Mouse (Mus musculus): Measurements from ENCODE around the gene Me3. TPM values are rescaled to one million over a fixed set of nuclear protein-coding genes. Genes with fewer than 3 reads are reported as not detected.

Gene Me3
- polyA plus RNA-seq, 1 experiment from 2014 or later: 3.5 TPM

- no peaks in the 10 kb centered on the region for H3K9me3 ChIP-seq (ENCODE audit: control insufficient read depth)
- H3K9ac ChIP-seq (ENCODE audit: low read depth, low read length): no peak overlapping the region
- H3K4me3 ChIP-seq (ENCODE audit: low read depth, low read length): no peak overlapping the region
- H3K27ac ChIP-seq (ENCODE audit: low read depth, low read length): no peak overlapping the region
- TF ChIP-seq CTCF (IDR thresholded peaks at IDR 0.05; ENCODE audit: low read depth): no peak
- ATAC-seq: no peak
- H3K4me1 ChIP-seq (replicated peaks; ENCODE audit: control insufficient read depth, insufficient read depth, low read length): no peaks in the 10 kb centered on the region
- H3K4me2 ChIP-seq (replicated peaks; ENCODE audit: low read depth): no peak overlapping the region
- H3K36me3 ChIP-seq (ENCODE audit: control insufficient read depth, insufficient read depth): no peaks in the 10 kb centered on the region
- H3K27me3 ChIP-seq (replicated peaks; ENCODE audit: control insufficient read depth, insufficient read depth, low read length): no peaks in the 10 kb centered on the region
- 93% methylated on average over 4 of the region's 6 CpGs for WGBS
Observed at GRCm38 (mm10) chr7:89607329-89607728, 24.9 kb upstream of the Me3 start.

- H3K9me3 ChIP-seq (ENCODE audit: control insufficient read depth): no peaks in the 10 kb centered on the region
- H3K4me3 ChIP-seq (ENCODE audit: low read depth, low read length): no peak overlapping the region
- no peak for ATAC-seq
- no peak for TF ChIP-seq CTCF (IDR thresholded peaks at IDR 0.05; ENCODE audit: low read depth)
- H3K27me3 ChIP-seq (replicated peaks; ENCODE audit: control insufficient read depth, insufficient read depth, low read length): no peaks in the 10 kb centered on the region
- WGBS: 88% methylated on average over 7 of the region's 7 CpGs
- no peak overlapping the region for H3K27ac ChIP-seq (ENCODE audit: low read depth, low read length)
- H3K9ac ChIP-seq (ENCODE audit: low read depth, low read length): no peak overlapping the region
- no peaks in the 10 kb centered on the region for H3K4me1 ChIP-seq (replicated peaks; ENCODE audit: control insufficient read depth, insufficient read depth, low read length)
- no peaks in the 10 kb centered on the region for H3K36me3 ChIP-seq (ENCODE audit: control insufficient read depth, insufficient read depth)
- no peak overlapping the region for H3K4me2 ChIP-seq (replicated peaks; ENCODE audit: low read depth)
Observed at GRCm38 (mm10) chr7:89611236-89611635, 21.0 kb upstream of the Me3 start.

GRCm38 (mm10) chr7:89616235-89616634, 16.0 kb upstream of the Me3 start:
- H3K4me2 ChIP-seq (replicated peaks; ENCODE audit: low read depth): no peak overlapping the region
- no peak overlapping the region for H3K27ac ChIP-seq (ENCODE audit: low read depth, low read length)
- no peak overlapping the region for H3K4me3 ChIP-seq (ENCODE audit: low read depth, low read length)
- H3K4me1 ChIP-seq (replicated peaks; ENCODE audit: control insufficient read depth, insufficient read depth, low read length): no peaks in the 10 kb centered on the region
- WGBS: 79% methylated on average over 6 of the region's 6 CpGs
- no peaks in the 10 kb centered on the region for H3K36me3 ChIP-seq (ENCODE audit: control insufficient read depth, insufficient read depth)
- no peak overlapping the region for H3K9ac ChIP-seq (ENCODE audit: low read depth, low read length)
- no peak for TF ChIP-seq CTCF (IDR thresholded peaks at IDR 0.05; ENCODE audit: low read depth)
- H3K27me3 ChIP-seq (replicated peaks; ENCODE audit: control insufficient read depth, insufficient read depth, low read length): no peaks in the 10 kb centered on the region
- H3K9me3 ChIP-seq (ENCODE audit: control insufficient read depth): no peaks in the 10 kb centered on the region
- no peak for ATAC-seq

GRCm38 (mm10) chr7:89623331-89623730, 8.9 kb upstream of the Me3 start:
- H3K4me1 ChIP-seq (replicated peaks; ENCODE audit: control insufficient read depth, insufficient read depth, low read length): no peaks in the 10 kb centered on the region

GRCm38 (mm10) chr7:89627393-89627792, 4.8 kb upstream of the Me3 start:
- Histone ChIP-seq H3K9me3 (ENCODE audit: control insufficient read depth) (no peaks in the 10 kb centered on the region), H3K9ac (ENCODE audit: low read depth, low read length) (no peak overlapping the region), H3K4me1 (replicated peaks; ENCODE audit: control insufficient read depth, insufficient read depth, low read length) (no peaks in the 10 kb centered on the region), H3K27me3 (replicated peaks; ENCODE audit: control insufficient read depth, insufficient read depth, low read length) (no peaks in the 10 kb centered on the region), H3K4me3 (ENCODE audit: low read depth, low read length) (no peak overlapping the region), H3K4me2 (replicated peaks; ENCODE audit: low read depth) (no peak overlapping the region), H3K27ac (ENCODE audit: low read depth, low read length) (no peak overlapping the region), H3K36me3 (ENCODE audit: control insufficient read depth, insufficient read depth) (no peaks in the 10 kb centered on the region)
- TF ChIP-seq CTCF (IDR thresholded peaks at IDR 0.05; ENCODE audit: low read depth): no peak
- no peak for ATAC-seq

More at GRCm38 (mm10) chr7:89623331-89623730, 8.9 kb upstream of the Me3 start:
- H3K9me3 ChIP-seq (ENCODE audit: control insufficient read depth): no peaks in the 10 kb centered on the region
- ATAC-seq: no peak
- H3K36me3 ChIP-seq (ENCODE audit: control insufficient read depth, insufficient read depth): no peaks in the 10 kb centered on the region
- H3K4me2 ChIP-seq (replicated peaks; ENCODE audit: low read depth): no peak overlapping the region
- no peak overlapping the region for H3K9ac ChIP-seq (ENCODE audit: low read depth, low read length)
- 74% methylated on average over 4 of the region's 4 CpGs for WGBS
- no peak for TF ChIP-seq CTCF (IDR thresholded peaks at IDR 0.05; ENCODE audit: low read depth)
- H3K27me3 ChIP-seq (replicated peaks; ENCODE audit: control insufficient read depth, insufficient read depth, low read length): no peaks in the 10 kb centered on the region
- no peak overlapping the region for H3K27ac ChIP-seq (ENCODE audit: low read depth, low read length)
- H3K4me3 ChIP-seq (ENCODE audit: low read depth, low read length): no peak overlapping the region

GRCm38 (mm10) chr7:89628006-89628405, 4.2 kb upstream of the Me3 start:
- 18% methylated on average over 2 of the region's 2 CpGs for WGBS
- no peaks in the 10 kb centered on the region for H3K27me3 ChIP-seq (replicated peaks; ENCODE audit: control insufficient read depth, insufficient read depth, low read length)
- no peaks in the 10 kb centered on the region for H3K9me3 ChIP-seq (ENCODE audit: control insufficient read depth)
- H3K9ac ChIP-seq (ENCODE audit: low read depth, low read length): no peak overlapping the region
- no peaks in the 10 kb centered on the region for H3K36me3 ChIP-seq (ENCODE audit: control insufficient read depth, insufficient read depth)
- TF ChIP-seq CTCF (IDR thresholded peaks at IDR 0.05; ENCODE audit: low read depth): no peak
- H3K4me3 ChIP-seq (ENCODE audit: low read depth, low read length): no peak overlapping the region
- H3K4me1 ChIP-seq (replicated peaks; ENCODE audit: control insufficient read depth, insufficient read depth, low read length): no peaks in the 10 kb centered on the region
- ATAC-seq: no peak
- H3K27ac ChIP-seq (ENCODE audit: low read depth, low read length): no peak overlapping the region
- no peak overlapping the region for H3K4me2 ChIP-seq (replicated peaks; ENCODE audit: low read depth)

- ATAC-seq: no peak
Observed at GRCm38 (mm10) chr7:89629006-89629405, 3.2 kb upstream of the Me3 start.

More at GRCm38 (mm10) chr7:89629006-89629405, 3.2 kb upstream of the Me3 start:
- no peaks in the 10 kb centered on the region for H3K4me1 ChIP-seq (replicated peaks; ENCODE audit: control insufficient read depth, insufficient read depth, low read length)
- H3K27ac ChIP-seq (ENCODE audit: low read depth, low read length): no peak overlapping the region
- no peak overlapping the region for H3K9ac ChIP-seq (ENCODE audit: low read depth, low read length)
- WGBS: 76% methylated on average over 4 of the region's 4 CpGs
- H3K4me3 ChIP-seq (ENCODE audit: low read depth, low read length): no peak overlapping the region
- TF ChIP-seq CTCF (IDR thresholded peaks at IDR 0.05; ENCODE audit: low read depth): no peak
- no peaks in the 10 kb centered on the region for H3K36me3 ChIP-seq (ENCODE audit: control insufficient read depth, insufficient read depth)
- no peaks in the 10 kb centered on the region for H3K9me3 ChIP-seq (ENCODE audit: control insufficient read depth)
- H3K27me3 ChIP-seq (replicated peaks; ENCODE audit: control insufficient read depth, insufficient read depth, low read length): no peaks in the 10 kb centered on the region
- no peak overlapping the region for H3K4me2 ChIP-seq (replicated peaks; ENCODE audit: low read depth)

All from intestine, postnatal 0 days (tissue).